Mouse (Mus musculus): Measurements from ENCODE around the gene Dctn2. TPM values are rescaled to one million over a fixed set of nuclear protein-coding genes. Genes with fewer than 3 reads are reported as not detected.
"Not testable (repeated sequence)": the region's sequence is repeated elsewhere in the genome, so short reads cannot be mapped to it uniquely, and the experiment has no call there.

The Dctn2 gene
- total RNA-seq, 2 experiments from 2014 or later = 298 to 304 TPM

GRCm38 (mm10) chr10:127311476-127312355, 45.5 kb downstream of the Dctn2 start, which contains the start of gene Mars:
Gene Mars (minus strand): TSS chr10:127311786.
- peak; percentile 90 to 98 for DNase-seq (ENCODE audit: low spot score in 2 of 2)

- peak; percentile 82 to 84 for DNase-seq (ENCODE audit: low spot score in 2 of 2)
These were observed 46.1 kb downstream of the Dctn2 start for GRCm38 (mm10) chr10:127312356-127312676.

- DNase-seq (ENCODE audit: low spot score in 2 of 2) = no peak
These were observed 46.7 kb downstream of the Dctn2 start for GRCm38 (mm10) chr10:127312858-127313257.

- not testable (repeated sequence) for DNase-seq (ENCODE audit: low spot score in 2 of 2)
These were observed 47.3 kb downstream of the Dctn2 start for GRCm38 (mm10) chr10:127313516-127313915.

DNA sequence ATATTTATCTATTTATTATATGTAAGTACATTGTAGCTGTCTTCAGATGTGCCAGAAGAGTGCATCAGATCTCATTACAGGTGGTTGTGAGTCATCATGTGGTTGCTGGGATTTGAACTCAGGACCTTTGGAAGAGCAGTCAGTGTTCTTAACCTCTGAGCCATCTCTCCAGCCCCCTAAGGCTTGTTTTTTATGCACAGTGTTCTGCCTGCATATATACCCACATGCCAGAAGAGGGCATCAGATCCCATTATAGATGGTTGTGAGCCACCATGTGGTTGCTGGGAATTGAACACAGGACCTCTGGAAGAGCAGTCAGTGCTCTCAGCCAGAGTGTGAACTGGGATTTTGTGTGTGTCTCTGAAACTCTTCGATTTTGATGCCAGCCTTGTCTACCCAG, 48.8 kb downstream of the Dctn2 start:
- DNase-seq (ENCODE audit: low spot score in 2 of 2) = not testable (repeated sequence)

DNA sequence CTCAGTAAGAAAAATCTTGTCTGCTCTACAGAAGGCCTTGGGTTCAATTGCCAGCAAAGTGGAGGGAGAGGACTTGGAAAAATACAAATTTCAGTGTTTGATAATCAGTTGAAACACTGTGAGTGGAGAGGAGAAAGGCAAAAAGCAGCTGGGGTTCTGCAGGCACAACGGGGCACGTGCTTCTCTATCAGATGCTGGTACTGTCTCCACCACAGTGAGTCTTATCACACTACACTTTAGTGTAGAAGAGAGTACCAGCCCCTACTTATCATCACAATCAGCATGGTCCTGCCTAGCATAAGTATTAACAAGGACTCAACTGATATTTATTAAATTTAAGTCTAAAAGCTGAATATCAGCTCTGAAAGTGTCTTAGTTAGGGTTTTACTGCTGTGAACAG, 51.1 kb downstream of the Dctn2 start:
- no peak for DNase-seq (ENCODE audit: low spot score in 2 of 2)

- no peak for DNase-seq (ENCODE audit: low spot score in 2 of 2)
These were observed 51.8 kb downstream of the Dctn2 start for GRCm38 (mm10) chr10:127318009-127318408.

GRCm38 (mm10) chr10:127319969-127320368, 53.8 kb downstream of the Dctn2 start:
- DNase-seq (ENCODE audit: low spot score in 2 of 2) = no peak

DNA sequence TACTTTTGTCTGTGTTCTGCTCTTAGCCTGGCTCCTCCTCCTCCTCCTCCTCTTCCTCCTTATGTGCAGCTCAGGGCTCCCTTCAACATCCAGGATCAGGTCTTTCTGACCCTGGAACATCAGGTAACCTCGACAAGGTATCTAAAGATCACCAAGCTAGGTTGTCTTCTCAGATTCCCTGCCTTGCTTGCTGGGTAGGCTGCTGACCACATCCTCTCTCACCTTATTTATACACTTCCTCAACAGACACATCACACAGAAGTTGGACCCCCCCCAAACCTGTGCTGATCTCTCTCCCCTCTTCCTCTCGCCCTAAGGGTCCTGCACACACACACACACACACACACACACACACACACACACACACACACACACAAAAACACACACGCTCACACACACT, 55.5 kb downstream of the Dctn2 start, which contains the start of gene Arhgap9:
Gene Arhgap9 (plus strand): TSS at position 344 of the 400 bp plus-strand sequence.
- no peak for DNase-seq (ENCODE audit: low spot score in 2 of 2)

GRCm38 (mm10) chr10:127322178-127322577, 56.0 kb downstream of the Dctn2 start:
- no peak for DNase-seq (ENCODE audit: low spot score in 2 of 2)

DNA sequence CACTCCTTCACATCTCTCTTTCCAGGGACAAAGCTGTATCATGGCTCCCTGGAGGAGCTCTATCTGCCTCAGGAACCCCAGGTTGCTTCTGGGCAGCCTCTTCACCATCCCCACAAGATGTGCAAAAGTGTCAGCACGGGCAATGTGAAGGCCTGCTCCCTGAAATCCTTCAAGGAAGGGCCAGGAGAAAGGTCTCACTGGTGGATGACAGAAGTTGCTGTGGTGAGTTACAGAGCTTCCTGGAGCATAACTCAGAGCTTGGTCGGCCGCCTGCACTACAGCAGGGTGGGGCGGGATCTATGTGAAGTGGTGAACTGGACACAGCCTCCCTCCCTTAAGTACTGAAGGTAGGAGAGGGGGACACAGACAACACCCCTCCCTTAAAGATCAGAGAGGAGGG, 56.5 kb downstream of the Dctn2 start:
- no peak for DNase-seq (ENCODE audit: low spot score in 2 of 2)

DNA sequence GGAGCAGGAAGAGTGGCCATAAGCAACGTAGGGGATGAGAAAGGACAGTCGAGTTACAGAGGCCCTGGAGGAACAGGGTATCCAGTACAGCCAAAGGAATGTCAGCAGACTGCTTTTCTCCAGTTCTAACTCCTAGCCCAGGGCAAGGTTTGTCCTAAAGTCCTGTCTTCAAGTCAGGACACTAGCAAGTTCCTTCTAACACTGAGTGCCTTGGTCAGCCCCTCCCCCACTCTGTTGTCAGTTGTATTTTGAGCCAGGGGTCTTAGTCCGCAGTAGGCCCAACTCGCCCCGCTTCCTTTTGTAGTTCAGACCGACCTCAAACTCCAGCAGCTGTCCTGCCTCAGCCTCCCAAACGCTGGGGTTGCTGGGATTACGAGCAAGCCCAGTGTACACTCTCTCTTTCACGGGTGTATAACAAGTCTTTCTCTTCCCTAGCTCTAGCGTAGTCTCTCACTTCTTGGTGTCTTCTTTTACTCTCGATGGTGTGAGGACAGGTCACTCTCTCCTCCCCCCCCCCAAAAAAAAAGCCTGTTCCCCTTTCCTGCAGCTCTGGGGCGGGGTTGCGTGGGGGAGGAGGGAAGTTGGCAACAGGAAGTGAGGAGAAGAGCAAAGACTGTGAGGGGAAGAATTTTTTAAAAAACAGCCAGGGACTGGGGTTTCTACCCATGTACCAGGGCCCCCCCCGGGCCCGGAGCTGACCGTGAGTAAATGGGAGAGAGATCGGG, 57.1 kb downstream of the Dctn2 start:
- DNase-seq (ENCODE audit: low spot score in 2 of 2) = no peak

GRCm38 (mm10) chr10:127324495-127324894, 58.3 kb downstream of the Dctn2 start:
- DNase-seq (ENCODE audit: low spot score in 2 of 2) = no peak

DNA sequence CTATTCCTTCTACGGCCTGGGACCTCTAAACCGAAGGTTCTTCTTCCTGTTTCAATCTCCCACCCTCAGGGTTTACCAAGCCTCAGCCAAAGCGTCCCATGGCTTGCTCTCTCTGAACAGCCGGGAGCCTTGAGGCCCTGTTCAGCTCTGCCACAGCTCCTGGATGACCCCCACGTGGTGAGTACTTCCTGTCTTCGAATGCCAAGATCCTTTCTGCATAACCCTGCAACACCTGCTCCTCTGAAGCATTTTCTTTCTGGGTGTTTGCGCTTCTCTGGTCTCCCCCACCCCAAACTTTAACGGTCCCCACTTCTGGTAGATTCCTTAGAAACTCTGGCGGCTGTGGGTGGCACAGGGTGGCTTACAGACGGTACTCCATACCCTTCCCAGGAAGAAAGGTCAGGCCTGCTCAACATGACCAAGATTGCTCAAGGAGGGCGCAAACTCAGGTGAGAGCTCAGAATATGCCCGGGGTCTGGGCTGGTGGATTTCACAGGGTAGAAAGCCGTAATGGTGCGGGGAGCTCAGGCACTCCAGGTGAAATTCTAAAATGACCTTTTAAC, 59.4 kb downstream of the Dctn2 start:
- DNase-seq (ENCODE audit: low spot score in 2 of 2) = no peak

GRCm38 (mm10) chr10:127326017-127326801, 60.0 kb downstream of the Dctn2 start:
- no peak for DNase-seq (ENCODE audit: low spot score in 2 of 2)

DNA sequence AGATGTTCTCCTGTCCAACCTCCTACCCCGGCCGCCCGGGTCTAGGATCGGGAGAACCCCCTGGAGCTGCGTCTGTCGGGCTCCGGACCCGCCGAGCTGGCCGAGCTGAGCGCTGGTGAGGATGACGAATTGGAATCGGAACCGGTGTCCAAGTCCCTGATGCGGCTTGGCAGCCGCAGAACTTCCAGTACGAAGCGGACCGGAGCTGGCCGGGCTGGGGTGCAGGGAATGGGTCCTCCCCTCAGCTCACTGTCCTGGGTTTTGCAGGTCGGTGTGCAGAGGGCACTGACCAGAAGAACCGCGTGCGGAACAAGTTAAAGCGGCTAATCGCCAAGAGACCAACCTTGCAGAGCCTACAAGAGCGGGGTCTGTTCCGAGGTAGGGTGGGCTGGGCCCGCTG, 60.7 kb downstream of the Dctn2 start:
- no peak for DNase-seq (ENCODE audit: low spot score in 2 of 2)

GRCm38 (mm10) chr10:127327461-127328145, 61.4 kb downstream of the Dctn2 start:
- no peak for DNase-seq (ENCODE audit: low spot score in 2 of 2)

GRCm38 (mm10) chr10:127330212-127330611, 64.0 kb downstream of the Dctn2 start:
- DNase-seq (ENCODE audit: low spot score in 2 of 2) = no peak

Data from layer of hippocampus, postnatal 14 days (tissue).